Mouse (Mus musculus) forebrain, embryonic 11.5 days (tissue): ENCODE data around the gene Stx8. TPM values are rescaled to one million over a fixed set of nuclear protein-coding genes. Genes with fewer than 3 reads are reported as not detected.

Experiments used
- ATAC-seq: fragments of 200-750 bp; cut with Nextera tagmentation; replicated peaks from 2 replicates; pipeline ENCODE4 v1.8.0; 2017; ENCODE audit warnings: moderate TSS enrichment; ENCODE audit not compliant: low FRiP score
- DNase-seq: peaks from one replicate; pipeline ENCODE4 v3.0.0-alpha.2; 2017; ENCODE audit warnings: low spot score
- H3K27ac ChIP-seq: fragments of 300-500 bp; sonication (generic); 2 replicates; pipeline ENCODE4 v1.5.1; 2014; ENCODE audit warnings: low read depth, low read length
- H3K27me3 ChIP-seq: fragments of 300-500 bp; sonication (generic); 2 replicates; pipeline ENCODE4 v1.6.1; 2014; ENCODE audit warnings: mild to moderate bottlenecking, low read length, mixed read lengths; ENCODE audit not compliant: control insufficient read depth, insufficient read depth
- H3K36me3 ChIP-seq: fragments of 300-500 bp; sonication (generic); 2 replicates; pipeline ENCODE4 v1.6.1; 2014; ENCODE audit warnings: mild to moderate bottlenecking, low read length, moderate library complexity, mixed read lengths; ENCODE audit not compliant: control insufficient read depth, insufficient read depth
- H3K4me1 ChIP-seq: fragments of 300-500 bp; sonication (generic); replicated peaks from 2 replicates; pipeline ENCODE4 v1.6.1; 2014; ENCODE audit warnings: low read length, mixed read lengths; ENCODE audit not compliant: control insufficient read depth, insufficient read depth
- H3K4me2 ChIP-seq: fragments of 300-500 bp; sonication (generic); 2 replicates; pipeline ENCODE4 v1.6.1; 2014; ENCODE audit warnings: low read depth, mild to moderate bottlenecking, low read length, moderate library complexity, mixed read lengths; ENCODE audit not compliant: severe bottlenecking
- H3K4me3 ChIP-seq: fragments of 300-500 bp; sonication (generic); 2 replicates; pipeline ENCODE4 v1.5.1; 2014; ENCODE audit warnings: low read depth, low read length
- H3K9ac ChIP-seq: fragments of 300-500 bp; sonication (generic); 2 replicates; pipeline ENCODE4 v1.6.1; 2014; ENCODE audit warnings: low read length
- H3K9me3 ChIP-seq: fragments of 300-500 bp; sonication (generic); 2 replicates; pipeline ENCODE4 v1.6.1; 2016; ENCODE audit warnings: low read length, mixed read lengths; ENCODE audit not compliant: control insufficient read depth
- WGBS: fragments of 180-500 bp; shearing (Covaris S2); extraction: QIAGEN DNeasy Blood & Tissue Kit; methylation state at CpG from one replicate; pipeline ENCODE4 v1.1.7; 2014; 5-methylcytosine and 5-hydroxymethylcytosine counted together
- polyA plus RNA-seq: library from polyadenylated mRNA; unstranded; fragments of >200 nt; fragmentation: Nextera tagmentation; extraction: Ambion mirVana; gene quantifications from 2 replicates; pipeline ENCODE4 v1.2.1, GENCODE M21; 2014

Gene Stx8
- polyA plus RNA-seq, 1 experiment from 2014 or later: 52.6 TPM

DNA sequence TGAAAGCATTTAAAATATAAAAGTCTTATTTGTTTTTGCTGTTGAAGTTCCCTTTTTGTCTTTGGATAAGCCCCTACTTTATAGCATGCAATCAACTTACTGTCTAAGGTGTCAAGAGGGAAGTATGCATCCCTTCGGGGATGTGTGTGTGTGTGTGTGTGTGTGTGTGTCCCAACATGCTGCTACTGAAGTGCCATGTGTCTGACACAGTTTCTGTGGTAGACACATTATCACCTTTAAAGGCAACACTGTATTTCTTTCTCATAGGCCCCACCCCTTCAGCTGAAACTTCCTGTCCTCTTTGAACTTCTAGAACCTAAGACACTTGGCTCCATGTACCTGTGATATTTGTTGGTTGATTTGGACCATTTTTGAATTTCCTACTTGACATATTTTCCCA, 235.1 kb downstream of the Stx8 start:
- Histone ChIP-seq H3K36me3 (no peaks in the 10 kb centered on the region), H3K9ac (no peak overlapping the region), H3K4me3 (no peak overlapping the region), H3K4me1 (peaks cover 7% of the 10 kb centered on the region; the same call in 1 of the 2 replicates), H3K9me3 (no peaks in the 10 kb centered on the region), H3K27ac (no peak overlapping the region), H3K27me3 (no peaks in the 10 kb centered on the region), H3K4me2 (no peak overlapping the region)
- DNase-seq (no peak), ATAC-seq (no peak)
- 90% methylated on average over 1 of the region's 1 CpGs for WGBS

- DNase-seq: no peak
- Histone ChIP-seq H3K27me3 (no peaks in the 10 kb centered on the region), H3K9me3 (no peaks in the 10 kb centered on the region), H3K36me3 (no peaks in the 10 kb centered on the region), H3K27ac (no peak overlapping the region), H3K9ac (no peak overlapping the region), H3K4me1 (peaks cover 7% of the 10 kb centered on the region; the same call in 1 of the 2 replicates), H3K4me2 (no peak overlapping the region), H3K4me3 (no peak overlapping the region)
- WGBS: 82% methylated on average over 10 of the region's 10 CpGs
- ATAC-seq: no peak
Observed at GRCm38 (mm10) chr11:68201811-68202459, 235.9 kb downstream of the Stx8 start.

GRCm38 (mm10) chr11:68202561-68202960, 236.6 kb downstream of the Stx8 start:
- Histone ChIP-seq H3K4me3 (no peak overlapping the region), H3K4me2 (no peak overlapping the region), H3K36me3 (no peaks in the 10 kb centered on the region), H3K27me3 (no peaks in the 10 kb centered on the region), H3K4me1 (peaks cover 7% of the 10 kb centered on the region; the same call in 1 of the 2 replicates), H3K9ac (no peak overlapping the region), H3K9me3 (no peaks in the 10 kb centered on the region), H3K27ac (no peak overlapping the region)
- 59% methylated on average over 10 of the region's 10 CpGs for WGBS
- DNase-seq: no peak
- no peak for ATAC-seq

- H3K4me3 ChIP-seq: no peak overlapping the region
- 84% methylated on average over 10 of the region's 10 CpGs for WGBS
- ATAC-seq (no peak), DNase-seq (no peak)
- H3K4me1 ChIP-seq: peaks cover 7% of the 10 kb centered on the region; the same call in 1 of the 2 replicates
- H3K27ac ChIP-seq: no peak overlapping the region
- H3K4me2 ChIP-seq: no peak overlapping the region
- no peaks in the 10 kb centered on the region for H3K9me3 ChIP-seq
- no peaks in the 10 kb centered on the region for H3K36me3 ChIP-seq
- H3K27me3 ChIP-seq: no peaks in the 10 kb centered on the region
- H3K9ac ChIP-seq: no peak overlapping the region
Observed at GRCm38 (mm10) chr11:68203658-68204315, 237.8 kb downstream of the Stx8 start.

DNA sequence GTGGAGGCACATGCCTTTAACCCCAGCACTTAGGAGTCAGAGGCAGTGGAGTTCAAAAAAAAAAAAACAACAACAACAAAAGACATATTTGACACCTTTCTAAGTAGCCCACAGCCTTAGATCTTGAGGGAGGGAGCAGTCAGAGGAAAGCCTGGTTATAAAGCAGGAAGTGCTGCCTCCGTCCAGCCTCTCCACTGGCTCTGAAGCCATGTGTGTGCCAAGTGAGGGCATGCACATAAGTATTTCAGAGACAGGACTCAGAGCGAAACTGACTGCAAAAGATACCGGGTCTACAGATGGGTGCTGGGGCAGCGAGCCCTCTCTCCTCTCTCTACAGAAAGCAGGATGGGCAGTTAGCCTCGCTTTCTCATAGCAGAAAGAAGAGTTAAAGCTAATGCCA, 238.4 kb downstream of the Stx8 start:
- 0 out of 2 replicates have a peak, but pooled peaks cover 4% of the 10 kb centered on the region for H3K4me1 ChIP-seq
- ATAC-seq (no peak), DNase-seq (no peak)
- H3K9ac ChIP-seq: no peak overlapping the region
- no peak overlapping the region for H3K4me3 ChIP-seq
- no peak overlapping the region for H3K4me2 ChIP-seq
- H3K27me3 ChIP-seq: no peaks in the 10 kb centered on the region
- WGBS: 86% methylated on average over 5 of the region's 5 CpGs
- H3K9me3 ChIP-seq: no peaks in the 10 kb centered on the region
- no peaks in the 10 kb centered on the region for H3K36me3 ChIP-seq
- no peak overlapping the region for H3K27ac ChIP-seq

- ATAC-seq: no peak
- no peak for DNase-seq
Observed at GRCm38 (mm10) chr11:68205572-68206229, 239.7 kb downstream of the Stx8 start.

DNA sequence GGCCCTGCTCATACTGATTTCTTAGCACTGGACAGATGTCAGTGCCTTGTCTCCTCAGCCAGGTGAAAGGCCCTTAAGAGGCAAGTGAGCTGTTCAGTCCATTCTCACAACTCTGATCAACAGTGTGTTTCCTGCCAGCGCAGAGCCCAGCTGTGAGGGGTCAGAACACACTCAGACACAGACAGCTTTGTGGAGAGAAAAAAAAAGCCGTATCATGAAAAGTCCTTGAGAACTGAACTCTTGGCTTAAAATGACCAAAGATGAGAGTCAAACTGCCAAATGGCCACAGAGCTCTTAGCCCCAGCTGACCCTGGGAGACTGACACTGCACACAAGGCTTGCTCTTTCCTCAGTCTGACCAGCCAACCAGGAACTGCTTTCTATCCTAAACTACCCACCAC, 242.0 kb downstream of the Stx8 start:
- DNase-seq: no peak
- Histone ChIP-seq H3K4me2 (no peak overlapping the region), H3K9me3 (no peaks in the 10 kb centered on the region), H3K27me3 (no peaks in the 10 kb centered on the region), H3K27ac (no peak overlapping the region), H3K36me3 (no peaks in the 10 kb centered on the region), H3K9ac (no peak overlapping the region), H3K4me1 (0 out of 2 replicates have a peak, but pooled peaks cover 2% of the 10 kb centered on the region), H3K4me3 (no peak overlapping the region)
- 76% methylated on average over 2 of the region's 2 CpGs for WGBS
- no peak for ATAC-seq

More at GRCm38 (mm10) chr11:68205572-68206229, 239.7 kb downstream of the Stx8 start:
- Histone ChIP-seq H3K27ac (no peak overlapping the region), H3K9ac (no peak overlapping the region), H3K36me3 (no peaks in the 10 kb centered on the region), H3K27me3 (no peaks in the 10 kb centered on the region), H3K9me3 (no peaks in the 10 kb centered on the region), H3K4me1 (0 out of 2 replicates have a peak, but pooled peaks cover 2% of the 10 kb centered on the region), H3K4me3 (no peak overlapping the region), H3K4me2 (no peak overlapping the region)
- 87% methylated on average over 10 of the region's 10 CpGs for WGBS

DNA sequence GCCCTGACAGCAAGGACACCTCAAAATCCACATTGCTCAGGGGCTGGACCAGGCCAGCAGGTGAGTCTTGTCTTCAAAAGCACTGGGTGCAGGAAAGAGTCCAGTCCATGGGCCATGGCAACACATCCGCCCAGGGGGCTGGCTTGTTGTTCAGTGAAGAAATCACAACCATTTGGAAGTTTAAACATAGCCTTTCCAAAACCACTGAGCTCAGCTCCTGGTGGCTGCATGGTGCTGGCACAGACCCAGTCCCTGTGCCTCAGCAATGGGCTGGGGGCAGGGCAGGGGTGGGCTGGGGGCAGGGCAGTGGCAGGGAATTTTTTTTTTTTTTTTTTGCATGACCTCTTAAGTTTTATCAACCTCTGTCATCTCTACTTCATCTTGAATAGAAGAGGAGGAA, 242.6 kb downstream of the Stx8 start:
- Histone ChIP-seq H3K4me3 (no peak overlapping the region), H3K4me1 (no peaks in the 10 kb centered on the region)

More for the DNA sequence above, 242.6 kb downstream of the Stx8 start:
- no peaks in the 10 kb centered on the region for H3K9me3 ChIP-seq
- no peaks in the 10 kb centered on the region for H3K36me3 ChIP-seq
- 100% methylated on average over 1 of the region's 1 CpGs for WGBS
- no peak overlapping the region for H3K9ac ChIP-seq
- DNase-seq: no peak
- no peak overlapping the region for H3K27ac ChIP-seq
- no peak for ATAC-seq
- no peaks in the 10 kb centered on the region for H3K27me3 ChIP-seq
- H3K4me2 ChIP-seq: no peak overlapping the region
